Mouse (Mus musculus): ENCODE measurements around the gene Ankrd54.

- no peak for TF ChIP-seq CTCF (IDR thresholded peaks at IDR 0.05)
- TF ChIP-seq EP300 (IDR thresholded peaks at IDR 0.05): no peak
Measured at GRCm38 (mm10) chr15:79006638-79007037, 56.1 kb downstream of the Ankrd54 start.

All from lung, postnatal 0 days (tissue).